Mouse (Mus musculus): ENCODE measurements around the gene Kcng3. TPM values are rescaled to one million over a fixed set of nuclear protein-coding genes. Genes with fewer than 3 reads are reported as not detected.

The Kcng3 gene
- polyA plus RNA-seq, 1 experiment from 2014 or later: 0.07 TPM

DNA sequence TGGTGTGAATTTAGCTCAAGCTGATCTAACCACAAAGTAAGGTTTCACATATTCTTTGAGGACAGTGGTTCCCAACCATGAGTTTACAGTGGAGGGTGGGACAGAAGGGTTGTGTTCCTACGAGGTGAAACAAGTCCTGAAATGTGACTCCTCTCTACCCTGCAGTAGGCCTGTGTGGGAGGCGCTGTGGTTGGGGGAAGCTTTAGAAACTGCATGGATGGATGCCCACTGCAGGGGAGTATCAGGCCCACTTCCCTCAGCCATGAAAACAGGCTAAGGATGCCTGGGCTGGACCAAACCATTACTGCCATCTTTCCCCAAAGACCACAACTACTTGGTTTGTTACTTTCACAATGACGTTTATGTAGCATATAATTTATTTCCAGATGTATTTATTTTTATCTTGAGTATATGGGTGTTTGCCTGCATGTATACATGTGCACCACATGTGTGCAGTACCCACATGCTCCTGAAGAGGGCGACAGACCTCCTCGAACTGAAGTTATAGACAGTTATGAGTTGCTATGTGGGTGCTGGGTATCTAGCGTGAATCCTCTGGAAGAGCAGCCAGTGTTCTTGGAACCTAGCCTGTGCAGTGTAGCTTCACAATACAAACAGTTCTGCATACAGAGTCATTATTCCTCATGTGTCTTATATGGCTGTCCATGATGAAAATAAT, 42.9 kb downstream of the Kcng3 start:
- Histone ChIP-seq H3K4me1 (replicated peaks; ENCODE audit: control insufficient read depth, insufficient read depth, low read length) (no peaks in the 10 kb centered on the region), H3K4me3 (replicated peaks; ENCODE audit: low read length) (no peak overlapping the region), H3K36me3 (replicated peaks; ENCODE audit: control insufficient read depth, insufficient read depth) (no peaks in the 10 kb centered on the region), H3K9me3 (ENCODE audit: control insufficient read depth, low read length) (no peaks in the 10 kb centered on the region), H3K27me3 (ENCODE audit: control insufficient read depth, insufficient read depth, low read length) (no peaks in the 10 kb centered on the region), H3K4me2 (replicated peaks) (no peak overlapping the region), H3K9ac (no peak overlapping the region), H3K27ac (no peak overlapping the region)
- ATAC-seq (ENCODE audit: low FRiP score) (no peak), DNase-seq (ENCODE audit: low spot score) (no peak)
- WGBS: 87% methylated on average over 6 of the region's 6 CpGs

- ATAC-seq (ENCODE audit: low FRiP score) (no peak), DNase-seq (ENCODE audit: low spot score) (no peak)
- no peaks in the 10 kb centered on the region for H3K4me1 ChIP-seq (replicated peaks; ENCODE audit: control insufficient read depth, insufficient read depth, low read length)
- no peak overlapping the region for H3K27ac ChIP-seq
- no peak overlapping the region for H3K9ac ChIP-seq
- H3K36me3 ChIP-seq (replicated peaks; ENCODE audit: control insufficient read depth, insufficient read depth): no peaks in the 10 kb centered on the region
- H3K27me3 ChIP-seq (ENCODE audit: control insufficient read depth, insufficient read depth, low read length): no peaks in the 10 kb centered on the region
- H3K4me2 ChIP-seq (replicated peaks): no peak overlapping the region
- 93% methylated on average over 8 of the region's 8 CpGs for WGBS
- no peak overlapping the region for H3K4me3 ChIP-seq (replicated peaks; ENCODE audit: low read length)
- H3K9me3 ChIP-seq (ENCODE audit: control insufficient read depth, low read length): no peaks in the 10 kb centered on the region
Measured at GRCm38 (mm10) chr17:83587731-83588130, 44.0 kb downstream of the Kcng3 start.

DNA sequence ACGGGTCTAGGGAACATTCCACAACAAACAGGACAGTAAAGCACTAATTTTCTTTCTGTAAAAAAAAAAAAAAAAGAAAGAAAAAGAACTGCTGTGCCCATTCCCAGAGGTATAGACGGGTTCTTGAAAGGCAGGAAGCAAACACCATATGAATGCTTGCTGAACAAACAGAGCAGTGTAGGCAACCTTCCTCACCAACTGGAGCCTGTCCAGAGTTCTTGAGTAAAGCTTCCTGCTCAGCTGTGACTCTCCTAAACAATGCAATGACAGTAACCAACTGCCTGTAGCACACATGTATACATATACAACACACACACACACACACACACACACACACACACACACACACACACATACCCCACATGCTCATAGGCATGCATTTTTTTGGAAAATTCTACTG, 49.1 kb downstream of the Kcng3 start:
- 77% methylated on average over 2 of the region's 2 CpGs for WGBS
- Histone ChIP-seq H3K27ac (no peak overlapping the region), H3K4me3 (replicated peaks; ENCODE audit: low read length) (no peak overlapping the region), H3K27me3 (ENCODE audit: control insufficient read depth, insufficient read depth, low read length) (no peaks in the 10 kb centered on the region), H3K4me2 (replicated peaks) (no peak overlapping the region), H3K9me3 (ENCODE audit: control insufficient read depth, low read length) (no peaks in the 10 kb centered on the region), H3K9ac (no peak overlapping the region), H3K4me1 (replicated peaks; ENCODE audit: control insufficient read depth, insufficient read depth, low read length) (no peaks in the 10 kb centered on the region), H3K36me3 (replicated peaks; ENCODE audit: control insufficient read depth, insufficient read depth) (no peaks in the 10 kb centered on the region)
- ATAC-seq (ENCODE audit: low FRiP score) (no peak), DNase-seq (ENCODE audit: low spot score) (no peak)

- 95% methylated on average over 5 of the region's 5 CpGs for WGBS
- H3K9me3 ChIP-seq (ENCODE audit: control insufficient read depth, low read length): no peaks in the 10 kb centered on the region
- H3K4me3 ChIP-seq (replicated peaks; ENCODE audit: low read length): no peak overlapping the region
- no peaks in the 10 kb centered on the region for H3K36me3 ChIP-seq (replicated peaks; ENCODE audit: control insufficient read depth, insufficient read depth)
- no peaks in the 10 kb centered on the region for H3K27me3 ChIP-seq (ENCODE audit: control insufficient read depth, insufficient read depth, low read length)
- H3K4me1 ChIP-seq (replicated peaks; ENCODE audit: control insufficient read depth, insufficient read depth, low read length): no peaks in the 10 kb centered on the region
- no peak overlapping the region for H3K4me2 ChIP-seq (replicated peaks)
- DNase-seq (ENCODE audit: low spot score) (no peak), ATAC-seq (ENCODE audit: low FRiP score) (no peak)
- H3K9ac ChIP-seq: no peak overlapping the region
- no peak overlapping the region for H3K27ac ChIP-seq
Measured at GRCm38 (mm10) chr17:83580734-83581133, 51.0 kb downstream of the Kcng3 start.

DNA sequence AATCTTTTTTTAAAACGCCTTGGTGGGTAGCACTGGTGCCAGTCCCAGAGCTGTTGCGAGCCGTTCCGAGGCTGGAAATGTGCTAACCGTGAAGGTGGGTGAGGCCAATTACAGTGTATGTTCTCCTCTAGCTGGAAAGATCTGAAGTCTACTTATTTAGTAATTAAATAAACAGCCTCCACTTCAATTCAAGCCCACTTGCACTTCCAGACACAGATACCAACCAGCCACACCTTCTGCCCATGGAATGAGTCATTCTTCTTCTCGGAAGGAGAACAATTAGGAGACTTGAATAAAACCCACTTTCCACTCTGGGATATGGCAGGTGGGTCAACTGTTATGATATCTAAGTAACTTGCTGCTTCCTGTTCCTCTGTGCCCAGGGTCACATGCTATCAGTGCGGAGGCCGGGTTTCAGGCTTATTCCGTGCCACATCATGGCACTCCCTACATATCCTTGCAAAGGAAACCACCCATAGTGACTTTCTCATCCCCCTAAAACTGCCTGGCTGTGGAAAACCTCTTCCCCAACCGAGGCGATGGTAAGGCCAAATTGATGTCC, 54.8 kb downstream of the Kcng3 start:
- Histone ChIP-seq H3K9me3 (ENCODE audit: control insufficient read depth, low read length) (no peaks in the 10 kb centered on the region), H3K4me2 (replicated peaks) (no peak overlapping the region), H3K27me3 (ENCODE audit: control insufficient read depth, insufficient read depth, low read length) (no peaks in the 10 kb centered on the region), H3K9ac (no peak overlapping the region), H3K4me1 (replicated peaks; ENCODE audit: control insufficient read depth, insufficient read depth, low read length) (0 out of 2 replicates have a peak, but pooled peaks cover 7% of the 10 kb centered on the region), H3K36me3 (replicated peaks; ENCODE audit: control insufficient read depth, insufficient read depth) (no peaks in the 10 kb centered on the region), H3K27ac (no peak overlapping the region), H3K4me3 (replicated peaks; ENCODE audit: low read length) (no peak overlapping the region)
- WGBS: 93% methylated on average over 11 of the region's 11 CpGs
- ATAC-seq (ENCODE audit: low FRiP score) (no peak), DNase-seq (ENCODE audit: low spot score) (no peak)

DNA sequence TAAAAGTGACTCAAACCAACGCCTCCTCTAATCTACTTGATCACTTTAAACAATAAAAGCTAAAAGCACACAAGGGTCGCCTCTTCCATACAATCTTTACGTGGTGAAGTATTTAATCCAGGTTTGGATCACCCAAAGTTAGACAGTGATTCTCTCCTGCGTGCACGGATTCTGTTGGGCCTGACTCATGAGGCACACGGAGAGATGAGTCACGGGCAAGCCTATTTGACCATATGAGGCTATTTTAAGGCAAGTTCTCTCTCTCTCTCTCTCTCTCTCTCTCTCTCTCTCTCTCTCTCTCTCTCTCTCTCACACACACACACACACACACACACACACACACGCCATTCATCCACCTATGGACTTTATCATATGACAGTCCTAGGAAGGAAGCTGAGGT, 57.1 kb downstream of the Kcng3 start:
- Histone ChIP-seq H3K4me3 (replicated peaks; ENCODE audit: low read length) (no peak overlapping the region), H3K4me1 (replicated peaks; ENCODE audit: control insufficient read depth, insufficient read depth, low read length) (0 out of 2 replicates have a peak, but pooled peaks cover 7% of the 10 kb centered on the region), H3K9me3 (ENCODE audit: control insufficient read depth, low read length) (no peaks in the 10 kb centered on the region), H3K27me3 (ENCODE audit: control insufficient read depth, insufficient read depth, low read length) (no peaks in the 10 kb centered on the region), H3K4me2 (replicated peaks) (no peak overlapping the region), H3K9ac (no peak overlapping the region), H3K36me3 (replicated peaks; ENCODE audit: control insufficient read depth, insufficient read depth) (no peaks in the 10 kb centered on the region), H3K27ac (no peak overlapping the region)
- DNase-seq (ENCODE audit: low spot score): no peak
- WGBS: 90% methylated on average over 8 of the region's 8 CpGs
- ATAC-seq (ENCODE audit: low FRiP score): no peak

DNA sequence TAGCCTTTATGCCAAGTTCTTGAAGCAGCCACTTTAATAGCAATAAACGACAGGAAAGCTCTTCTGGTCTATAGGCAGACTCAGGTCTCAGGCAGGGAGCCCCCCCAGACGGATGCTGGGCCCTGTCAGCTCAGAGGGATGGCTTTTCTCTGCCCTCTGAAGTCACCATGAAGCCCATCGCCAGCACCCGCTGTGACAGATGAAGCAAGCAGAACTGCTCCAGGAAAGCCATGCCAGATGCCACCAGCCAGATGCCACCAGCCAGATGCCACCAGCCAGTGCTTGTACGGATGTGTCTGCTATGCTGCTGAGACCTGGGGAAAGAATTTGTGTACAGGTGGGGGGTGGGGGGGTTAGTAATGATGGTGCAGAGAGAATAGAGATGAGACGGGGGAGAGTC, 58.6 kb downstream of the Kcng3 start:
- 52% methylated on average over 6 of the region's 6 CpGs for WGBS
- no peak overlapping the region for H3K4me3 ChIP-seq (replicated peaks; ENCODE audit: low read length)
- H3K27ac ChIP-seq: no peak overlapping the region
- peak; percentile 43; the same call in 1 of the 2 replicates for ATAC-seq (ENCODE audit: low FRiP score)
- H3K36me3 ChIP-seq (replicated peaks; ENCODE audit: control insufficient read depth, insufficient read depth): no peaks in the 10 kb centered on the region
- H3K4me2 ChIP-seq (replicated peaks): no peak overlapping the region
- H3K4me1 ChIP-seq (replicated peaks; ENCODE audit: control insufficient read depth, insufficient read depth, low read length): 0 out of 2 replicates have a peak, but pooled peaks cover 7% of the 10 kb centered on the region
- no peak for DNase-seq (ENCODE audit: low spot score)
- no peaks in the 10 kb centered on the region for H3K27me3 ChIP-seq (ENCODE audit: control insufficient read depth, insufficient read depth, low read length)
- H3K9me3 ChIP-seq (ENCODE audit: control insufficient read depth, low read length): no peaks in the 10 kb centered on the region
- H3K9ac ChIP-seq: no peak overlapping the region

DNA sequence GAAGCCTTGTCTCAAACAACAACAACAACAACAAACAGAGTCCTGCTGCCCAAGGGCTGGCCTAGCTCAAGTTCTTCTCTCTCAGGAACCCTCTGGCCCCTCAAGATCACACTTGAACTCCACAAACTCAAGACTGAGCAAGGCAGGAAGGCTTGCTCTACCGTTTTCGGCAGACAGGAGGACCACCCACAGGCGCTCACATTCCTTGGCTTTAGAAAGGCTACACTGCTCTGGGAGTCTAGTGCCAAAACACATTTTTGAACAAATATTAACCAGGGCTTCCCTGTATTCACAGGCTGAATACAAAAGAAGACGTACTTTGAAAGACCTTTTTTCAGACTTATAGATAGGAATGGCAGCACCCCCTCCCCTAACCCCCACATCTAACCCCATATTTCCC, 59.3 kb downstream of the Kcng3 start:
- Histone ChIP-seq H3K4me3 (replicated peaks; ENCODE audit: low read length) (no peak overlapping the region), H3K27ac (no peak overlapping the region), H3K9ac (no peak overlapping the region), H3K4me1 (replicated peaks; ENCODE audit: control insufficient read depth, insufficient read depth, low read length) (0 out of 2 replicates have a peak, but pooled peaks cover 7% of the 10 kb centered on the region), H3K27me3 (ENCODE audit: control insufficient read depth, insufficient read depth, low read length) (no peaks in the 10 kb centered on the region), H3K36me3 (replicated peaks; ENCODE audit: control insufficient read depth, insufficient read depth) (no peaks in the 10 kb centered on the region), H3K9me3 (ENCODE audit: control insufficient read depth, low read length) (no peaks in the 10 kb centered on the region), H3K4me2 (replicated peaks) (no peak overlapping the region)
- no peak for ATAC-seq (ENCODE audit: low FRiP score)
- DNase-seq (ENCODE audit: low spot score): no peak
- WGBS: 52% methylated on average over 4 of the region's 4 CpGs

- Histone ChIP-seq H3K36me3 (replicated peaks; ENCODE audit: control insufficient read depth, insufficient read depth) (no peaks in the 10 kb centered on the region), H3K4me2 (replicated peaks) (no peak overlapping the region), H3K4me1 (replicated peaks; ENCODE audit: control insufficient read depth, insufficient read depth, low read length) (no peaks in the 10 kb centered on the region; the same call in 1 of the 2 replicates), H3K9me3 (ENCODE audit: control insufficient read depth, low read length) (no peaks in the 10 kb centered on the region), H3K27ac (0 out of 2 replicates have a peak overlapping the region, but pooled peaks have one; percentile 23), H3K27me3 (ENCODE audit: control insufficient read depth, insufficient read depth, low read length) (no peaks in the 10 kb centered on the region), H3K4me3 (replicated peaks; ENCODE audit: low read length) (no peak overlapping the region), H3K9ac (no peak overlapping the region)
- 25% methylated on average over 8 of the region's 8 CpGs for WGBS
- no peak for DNase-seq (ENCODE audit: low spot score)
- no peak for ATAC-seq (ENCODE audit: low FRiP score)
Measured at GRCm38 (mm10) chr17:83567375-83567774, 64.3 kb downstream of the Kcng3 start.

Data from hindbrain, embryonic 14.5 days (tissue).